Mouse (Mus musculus): ENCODE data around the gene Rcan2.

The Rcan2 gene

GRCm38 (mm10) chr17:44083156-44083555 lies 282.0 kb downstream of the Rcan2 start:
- no peak for DNase-seq

- DNase-seq: no peak
Observed at GRCm38 (mm10) chr17:44088226-44088625, 287.1 kb downstream of the Rcan2 start.

Measured in liver (tissue).